Mouse (Mus musculus) spleen, postnatal 14 days (tissue): ENCODE results near the gene Tmem150b.

Experiments
- DNase-seq, 2 experiments: peaks; one replicate each; pipeline ENCODE4 v3.0.0; 2021 to 2022; ENCODE audit warnings: low spot score in 2 of 2

Tmem150b gene

GRCm38 (mm10) chr7:4725169-4725568 is at the start of gene Tmem150b:
Gene Tmem150b, minus strand, starts transcription at chr7:4725249.
- no peak for DNase-seq

GRCm38 (mm10) chr7:4771202-4771601 is 46.2 kb upstream of the Tmem150b start, which contains the start of gene Fam71e2:
Gene Fam71e2, minus strand, starts transcription at chr7:4771302.
- DNase-seq = no peak

- no peak for DNase-seq
Measured at GRCm38 (mm10) chr7:4764946-4765710, 40.1 kb upstream of the Tmem150b start.

GRCm38 (mm10) chr7:4759670-4760069 is 34.6 kb upstream of the Tmem150b start:
- DNase-seq = no peak

DNA sequence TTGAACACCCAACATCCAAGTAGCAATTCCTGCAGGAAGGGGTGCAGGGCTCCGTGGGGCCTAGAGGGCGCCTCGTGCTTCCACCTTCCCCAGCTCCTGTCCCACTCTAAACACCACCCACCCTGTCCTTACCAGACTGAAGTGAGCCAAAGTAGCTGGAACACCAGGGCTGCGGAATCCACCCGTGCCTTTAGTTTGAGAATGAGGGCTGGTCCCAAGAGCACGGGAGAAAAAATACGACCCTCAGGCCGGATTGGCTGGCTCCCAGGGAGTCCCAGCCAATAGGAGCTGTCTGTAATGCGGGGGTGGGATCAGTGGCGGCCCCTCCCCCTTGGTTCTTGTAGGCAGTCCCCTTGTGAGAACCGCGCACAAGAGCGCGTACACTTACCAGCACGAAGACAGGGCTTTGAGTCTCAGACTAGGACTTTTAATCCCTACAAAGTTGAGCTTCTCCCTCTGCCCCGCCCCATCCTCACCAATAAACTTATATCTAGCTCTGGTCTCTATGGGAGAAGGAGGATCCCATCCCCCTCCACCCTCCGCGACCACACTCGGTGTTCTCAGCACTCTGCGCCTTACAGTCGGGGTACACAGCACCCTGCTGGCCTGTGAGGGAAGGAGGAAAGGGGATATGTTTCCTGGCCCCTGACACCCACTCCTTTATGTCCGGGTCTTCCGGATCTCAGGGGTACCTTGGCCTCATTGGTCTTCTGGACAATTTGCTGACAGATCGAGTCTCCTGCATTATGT is 27.9 kb upstream of the Tmem150b start, which contains the start of gene Cox6b2:
TSS of gene Cox6b2 (minus strand) at position 274 of the 750 bp plus-strand sequence.
- peak; percentile 70 to 79 for DNase-seq

GRCm38 (mm10) chr7:4751971-4752820 is 27.1 kb upstream of the Tmem150b start:
- DNase-seq = peak; percentile 59 to 68

GRCm38 (mm10) chr7:4749169-4749568 is 24.1 kb upstream of the Tmem150b start:
- DNase-seq = no peak

DNA sequence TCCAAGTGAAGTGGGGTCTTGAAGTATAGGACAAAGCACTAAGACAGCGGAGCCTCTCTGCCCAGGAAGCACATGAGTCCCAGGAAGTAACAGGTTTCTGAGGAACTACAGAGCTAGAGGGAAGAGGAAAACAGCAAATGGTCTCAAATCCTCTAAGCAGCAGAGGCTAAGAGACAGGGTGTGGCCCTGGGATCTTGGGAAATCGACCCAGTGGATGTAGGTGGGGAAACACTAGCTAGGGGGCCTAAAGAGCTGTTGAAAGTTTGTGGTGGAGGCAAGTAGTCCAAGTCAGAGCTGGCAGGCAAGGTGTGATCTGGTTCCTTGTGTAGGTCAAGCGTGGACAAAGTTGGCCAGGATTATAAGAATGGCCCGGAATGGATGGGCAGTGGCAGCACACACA is 23.3 kb upstream of the Tmem150b start:
- DNase-seq = no peak

DNA sequence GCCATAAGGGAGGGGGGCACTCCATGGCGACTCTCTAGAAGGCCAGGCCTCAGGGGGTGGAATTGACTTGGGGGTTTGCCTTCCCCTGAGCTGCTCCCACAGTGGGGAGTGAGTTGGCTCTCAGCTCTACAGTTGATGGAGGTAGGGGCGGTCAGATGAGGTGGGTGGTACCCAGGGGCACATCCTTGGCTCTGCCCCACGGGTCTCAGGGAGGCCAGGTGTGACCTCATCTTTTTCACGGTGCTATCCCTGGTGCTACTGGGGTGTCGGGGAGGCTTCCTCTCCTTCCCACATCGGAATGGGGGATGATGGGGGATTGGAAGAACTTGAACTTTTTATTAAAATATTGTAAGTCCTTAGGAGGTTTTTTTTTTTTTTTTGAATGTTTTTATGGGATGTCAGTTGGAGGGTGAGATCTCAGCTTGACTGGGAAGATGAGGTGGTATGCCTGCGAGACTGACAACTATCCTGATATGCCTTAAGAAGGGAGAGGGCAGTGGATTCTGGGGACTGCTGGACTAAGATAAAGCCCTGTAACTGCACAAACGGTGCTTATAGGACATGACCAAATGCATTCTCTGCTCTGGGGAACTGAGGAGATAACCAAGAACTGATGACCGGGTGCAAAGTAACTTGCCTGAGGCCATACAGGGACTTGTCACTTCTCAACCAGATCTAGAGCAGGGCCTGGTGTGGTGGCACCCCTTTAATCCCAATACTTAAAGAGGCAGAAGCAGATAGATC is 22.3 kb upstream of the Tmem150b start:
- DNase-seq = no peak

DNA sequence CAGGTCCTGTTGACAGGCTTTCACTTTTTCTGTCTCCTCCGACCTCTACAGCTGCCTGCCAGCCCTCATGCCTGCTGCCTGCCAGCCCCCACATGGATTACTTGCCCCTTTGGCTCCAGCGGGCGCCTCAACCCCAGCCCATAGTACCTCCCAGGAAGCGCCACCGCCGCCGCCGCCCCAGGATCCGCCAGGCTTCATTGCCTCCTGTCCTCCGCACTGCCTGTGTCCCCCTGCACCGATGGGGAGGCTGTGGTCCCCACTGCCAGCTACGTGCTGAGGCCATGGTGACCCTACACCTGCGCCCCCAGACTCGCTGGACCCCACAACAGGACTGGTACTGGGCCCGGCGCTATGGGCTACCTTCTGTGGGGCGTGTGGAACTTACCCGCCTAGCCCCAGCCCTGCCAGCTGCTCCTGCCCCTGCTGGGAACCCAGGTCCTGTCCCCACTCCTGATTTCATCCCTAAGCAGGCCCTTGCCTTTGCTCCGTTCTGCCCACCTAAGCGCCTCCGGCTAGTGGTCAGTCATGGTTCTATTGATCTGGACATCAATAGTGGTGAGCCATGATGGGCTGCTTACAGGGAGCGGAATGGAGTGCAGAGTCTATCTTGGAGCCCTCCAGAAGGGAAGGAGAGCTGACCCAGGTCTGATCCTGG is 21.4 kb upstream of the Tmem150b start:
- no peak for DNase-seq

DNA sequence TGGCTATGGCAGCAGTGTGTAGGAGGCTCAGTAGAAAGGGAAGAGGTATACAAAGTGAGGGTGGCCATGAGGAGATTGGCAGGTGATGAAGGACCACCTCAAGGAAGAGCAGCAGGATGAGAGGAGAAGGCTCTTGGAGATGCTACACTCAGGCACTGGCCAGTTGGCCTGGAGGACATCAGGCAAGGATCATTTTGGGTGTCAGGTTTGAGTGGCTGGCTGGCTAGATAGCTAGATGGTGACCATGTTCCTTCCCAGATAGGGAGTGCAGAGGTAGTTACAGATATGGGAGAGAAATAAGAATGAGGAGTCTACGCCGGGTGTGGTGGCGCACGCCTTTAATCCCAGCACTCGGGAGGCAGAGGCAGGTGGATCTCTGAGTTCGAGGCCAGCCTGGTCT is 19.8 kb upstream of the Tmem150b start:
- DNase-seq = no peak

- DNase-seq = no peak
Measured at GRCm38 (mm10) chr7:4743354-4743753, 18.3 kb upstream of the Tmem150b start.

DNA sequence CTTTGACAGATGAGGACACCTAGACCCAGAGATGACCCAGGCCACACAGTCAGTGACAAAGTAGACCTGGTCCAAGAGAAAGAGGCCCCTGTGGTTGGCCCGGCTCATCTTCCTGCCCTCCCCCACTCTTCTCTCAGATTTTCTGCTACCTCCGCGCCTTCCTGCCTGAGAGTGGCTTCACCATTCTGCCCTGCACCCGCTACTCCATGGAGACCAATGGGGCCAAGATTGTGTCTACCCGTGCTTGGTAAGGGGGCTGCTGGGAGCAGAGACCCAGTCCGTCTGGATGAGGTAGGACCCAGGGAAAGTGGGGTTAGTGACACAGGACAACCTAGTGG is 17.4 kb upstream of the Tmem150b start:
- no peak for DNase-seq

DNA sequence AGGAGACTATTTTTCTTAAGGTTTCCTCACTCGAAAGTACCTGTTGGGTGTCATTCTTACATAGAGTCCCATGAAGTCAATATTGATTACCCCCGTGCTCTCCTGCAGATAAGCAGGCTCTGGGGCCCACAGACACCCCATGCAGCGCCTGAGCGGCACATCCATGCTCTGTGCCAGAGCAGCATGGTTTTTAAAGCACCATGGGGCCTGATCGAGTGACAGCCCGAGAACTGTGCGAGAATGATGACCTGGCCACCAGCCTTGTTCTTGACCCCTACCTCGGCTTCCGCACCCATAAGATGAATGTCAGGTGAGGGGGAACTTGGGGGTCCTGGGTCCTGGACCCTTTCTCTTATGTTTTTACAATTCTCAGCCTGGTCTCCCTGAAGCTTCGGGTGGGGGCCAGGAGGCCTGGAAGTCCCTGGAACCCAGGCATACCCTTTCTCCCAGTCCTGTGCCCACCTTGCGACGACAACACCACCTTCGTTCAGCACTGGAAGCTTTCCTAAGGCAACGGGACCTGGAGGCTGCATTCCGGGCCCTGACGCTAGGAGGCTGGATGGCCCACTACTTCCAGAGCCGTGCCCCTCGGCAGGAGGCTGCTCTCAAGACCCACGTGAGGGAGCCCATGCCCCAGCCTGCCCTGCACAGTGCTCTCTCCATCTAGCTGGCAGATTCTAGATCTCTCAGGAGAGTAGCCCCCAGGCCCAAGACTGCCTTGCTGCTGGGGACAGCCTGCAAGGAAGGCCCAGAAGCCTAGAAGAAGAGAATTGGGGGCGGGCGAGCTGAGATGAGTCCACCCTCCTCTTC is 16.8 kb upstream of the Tmem150b start:
- no peak for DNase-seq

DNA sequence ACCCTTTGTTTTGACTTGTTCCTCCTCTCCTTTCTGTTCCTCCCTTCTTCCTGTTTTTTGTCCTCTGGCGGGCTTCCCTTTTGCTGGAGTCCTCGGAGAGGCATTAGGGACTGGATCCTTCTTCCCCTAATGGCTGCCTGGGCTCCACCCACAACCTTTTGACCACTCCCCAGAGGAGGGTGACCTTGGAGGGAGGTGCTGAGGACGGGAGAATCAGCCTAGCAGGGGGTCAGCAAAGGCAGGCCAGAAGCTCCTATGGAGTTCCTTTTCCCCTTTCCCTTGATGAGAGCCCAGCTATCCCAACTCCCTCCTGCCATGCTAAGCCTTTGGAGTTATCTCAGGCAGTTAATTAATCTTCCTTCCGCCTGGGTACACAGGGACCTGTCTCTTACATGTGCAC is 16.1 kb upstream of the Tmem150b start:
- DNase-seq = peak in 1 of 2 experiments; percentile 53

DNA sequence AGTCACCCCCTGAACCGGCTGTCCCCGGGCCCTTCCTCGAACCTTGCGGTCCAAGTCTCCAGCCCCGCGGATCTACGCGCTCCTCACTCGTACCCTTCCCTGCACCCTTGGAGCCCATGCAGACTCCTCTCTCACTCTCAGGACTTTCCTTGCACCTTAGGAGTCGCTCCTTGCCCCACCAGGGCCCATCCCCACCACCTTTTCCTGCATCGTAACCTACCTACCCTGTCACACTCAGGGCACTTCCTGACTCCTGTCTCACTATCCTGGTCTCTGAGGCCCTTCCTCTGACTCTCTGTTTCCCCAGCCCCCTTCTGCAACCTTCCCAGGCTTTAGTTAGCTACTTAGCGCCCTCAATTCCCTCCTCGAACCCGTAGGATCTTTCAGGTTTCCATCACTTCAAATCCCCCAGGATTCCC is 15.3 kb upstream of the Tmem150b start:
- no peak for DNase-seq

DNA sequence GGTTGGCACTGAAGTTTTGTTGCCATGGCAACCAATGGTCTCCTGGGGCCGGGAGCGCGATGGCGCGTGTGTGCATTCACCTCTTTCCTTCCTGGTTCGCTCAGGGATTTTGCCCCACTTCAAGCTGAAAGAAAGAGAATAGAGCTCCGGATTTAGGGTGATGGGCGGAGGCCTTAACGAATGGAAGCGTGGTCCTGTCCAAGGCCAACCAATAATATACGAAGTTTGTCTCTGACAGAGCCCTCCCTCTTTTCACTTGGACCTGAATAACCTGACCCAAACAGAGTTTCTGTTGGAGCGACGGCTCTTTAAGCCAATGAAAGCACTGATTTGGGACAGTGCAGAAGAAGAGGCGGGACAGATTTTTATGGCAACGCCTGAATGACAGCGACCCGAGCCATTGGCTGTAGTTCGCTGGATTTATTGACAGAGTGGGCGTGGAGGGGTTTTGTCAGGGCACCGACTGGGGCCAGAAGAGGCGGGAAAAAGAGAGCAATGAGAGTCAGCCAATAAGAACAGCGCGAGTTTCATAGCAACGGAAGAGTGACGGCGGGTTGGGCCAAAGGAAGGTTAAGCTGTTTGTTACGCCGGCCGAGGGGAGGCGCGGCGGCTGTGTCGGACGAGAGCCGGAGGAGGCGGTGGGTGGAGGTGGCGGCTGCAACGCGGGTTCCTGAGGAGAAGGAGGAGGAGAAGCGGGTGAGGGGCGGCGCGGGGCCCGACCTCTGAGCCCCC is 14.7 kb upstream of the Tmem150b start, which contains the start of gene Kmt5c:
TSS of gene Kmt5c (plus strand) at position 572 of the 732 bp plus-strand sequence.
- DNase-seq = peak; percentile 84 to 88

DNA sequence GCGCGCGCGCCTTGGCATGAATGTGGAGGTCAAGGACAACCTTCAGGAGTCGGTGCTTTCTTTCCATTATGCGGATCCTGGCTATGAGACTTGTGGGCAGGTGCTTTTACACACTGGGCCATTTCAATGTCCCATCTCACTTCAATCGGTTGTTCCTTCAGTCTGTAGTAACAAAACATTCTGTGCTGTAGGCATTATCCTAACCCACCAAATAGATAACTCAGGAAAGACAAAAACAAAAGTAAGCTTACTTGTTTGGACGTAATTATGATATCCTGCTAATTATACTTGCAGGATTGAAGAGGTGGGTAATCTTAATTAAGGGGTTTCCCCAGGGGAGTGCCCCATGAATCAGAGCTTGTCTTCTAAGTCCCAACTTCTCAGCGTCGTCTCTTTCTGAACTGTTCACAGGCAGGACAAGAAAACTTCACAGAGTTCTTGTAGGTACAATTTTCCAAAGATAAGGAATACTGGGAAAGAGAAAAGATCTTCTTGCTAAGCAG is 14.0 kb upstream of the Tmem150b start:
- DNase-seq = no peak

DNA sequence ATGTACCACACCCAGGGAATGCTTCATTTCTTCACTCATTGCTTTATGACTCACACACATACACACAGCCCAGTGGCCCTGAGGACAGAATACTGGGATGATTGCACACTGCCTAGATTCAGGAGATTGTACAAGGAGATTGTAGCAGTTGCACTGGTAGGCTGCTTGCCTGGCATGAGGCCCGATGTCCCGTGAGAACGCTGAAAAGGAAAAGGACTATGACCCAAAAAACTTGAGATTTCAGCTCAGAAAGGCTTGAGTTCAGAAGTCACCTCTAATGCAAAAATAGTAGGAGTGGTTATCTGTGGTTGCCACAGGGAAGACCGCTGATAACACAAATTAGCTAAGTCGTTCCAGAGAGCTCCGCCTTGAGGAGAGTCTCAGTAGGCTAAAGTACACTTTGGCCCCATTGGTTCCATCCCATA is 7.9 kb upstream of the Tmem150b start:
- DNase-seq = no peak
